Mouse (Mus musculus) kidney, postnatal 10 days (tissue): Measurements from ENCODE around the gene Hcn1.
"Not testable (repeated sequence)": the region's sequence is repeated elsewhere in the genome, so short reads cannot be mapped to it uniquely, and the experiment has no call there.

ENCODE experiments used
- DNase-seq: peaks from one replicate; pipeline ENCODE4 v3.0.0; 2021; ENCODE audit warnings: mixed read lengths

Gene Hcn1

GRCm38 (mm10) chr13:117892076-117892475 lies 290.0 kb downstream of the Hcn1 start:
- DNase-seq: no peak

GRCm38 (mm10) chr13:117898052-117898451 lies 295.9 kb downstream of the Hcn1 start:
- no peak for DNase-seq

- DNase-seq: no peak
Observed at GRCm38 (mm10) chr13:117907801-117908200, 305.7 kb downstream of the Hcn1 start.

GRCm38 (mm10) chr13:117929734-117930133 lies 327.6 kb downstream of the Hcn1 start:
- DNase-seq: no peak

GRCm38 (mm10) chr13:117931746-117932145 lies 329.6 kb downstream of the Hcn1 start:
- no peak for DNase-seq

- no peak for DNase-seq
Observed at GRCm38 (mm10) chr13:117938761-117939160, 336.6 kb downstream of the Hcn1 start.

- no peak for DNase-seq
Observed at GRCm38 (mm10) chr13:117940536-117941280, 338.6 kb downstream of the Hcn1 start.

GRCm38 (mm10) chr13:117946843-117947242 lies 344.7 kb downstream of the Hcn1 start:
- DNase-seq: no peak

GRCm38 (mm10) chr13:117947704-117948376 lies 345.7 kb downstream of the Hcn1 start:
- DNase-seq: no peak

- peak; percentile 4 for DNase-seq
Observed at GRCm38 (mm10) chr13:117958496-117959421, 356.6 kb downstream of the Hcn1 start.

- DNase-seq: no peak
Observed at GRCm38 (mm10) chr13:117964620-117965019, 362.5 kb downstream of the Hcn1 start.

- DNase-seq: no peak
Observed at GRCm38 (mm10) chr13:117975382-117975781, 373.3 kb downstream of the Hcn1 start.

- no peak for DNase-seq
Observed at GRCm38 (mm10) chr13:117975823-117976222, 373.7 kb downstream of the Hcn1 start.

- no peak for DNase-seq
Observed at GRCm38 (mm10) chr13:117984339-117984738, 382.2 kb downstream of the Hcn1 start.

GRCm38 (mm10) chr13:117999767-118000488 lies 397.8 kb downstream of the Hcn1 start:
- DNase-seq: no peak

GRCm38 (mm10) chr13:118000538-118000937 lies 398.4 kb downstream of the Hcn1 start:
- DNase-seq: no peak

GRCm38 (mm10) chr13:118021176-118021575 lies 419.1 kb downstream of the Hcn1 start:
- DNase-seq: no peak

GRCm38 (mm10) chr13:118022891-118023290 lies 420.8 kb downstream of the Hcn1 start:
- DNase-seq: not testable (repeated sequence)

GRCm38 (mm10) chr13:118023381-118023780 lies 421.3 kb downstream of the Hcn1 start:
- DNase-seq: no peak

GRCm38 (mm10) chr13:118026510-118026909 lies 424.4 kb downstream of the Hcn1 start:
- DNase-seq: no peak

GRCm38 (mm10) chr13:118027868-118028267 lies 425.7 kb downstream of the Hcn1 start:
- no peak for DNase-seq

GRCm38 (mm10) chr13:118028662-118029061 lies 426.5 kb downstream of the Hcn1 start:
- no peak for DNase-seq

- no peak for DNase-seq
Observed at GRCm38 (mm10) chr13:118029579-118029978, 427.5 kb downstream of the Hcn1 start.
